Mouse (Mus musculus): ENCODE measurements around the gene Acsf2.

The Acsf2 gene

DNA sequence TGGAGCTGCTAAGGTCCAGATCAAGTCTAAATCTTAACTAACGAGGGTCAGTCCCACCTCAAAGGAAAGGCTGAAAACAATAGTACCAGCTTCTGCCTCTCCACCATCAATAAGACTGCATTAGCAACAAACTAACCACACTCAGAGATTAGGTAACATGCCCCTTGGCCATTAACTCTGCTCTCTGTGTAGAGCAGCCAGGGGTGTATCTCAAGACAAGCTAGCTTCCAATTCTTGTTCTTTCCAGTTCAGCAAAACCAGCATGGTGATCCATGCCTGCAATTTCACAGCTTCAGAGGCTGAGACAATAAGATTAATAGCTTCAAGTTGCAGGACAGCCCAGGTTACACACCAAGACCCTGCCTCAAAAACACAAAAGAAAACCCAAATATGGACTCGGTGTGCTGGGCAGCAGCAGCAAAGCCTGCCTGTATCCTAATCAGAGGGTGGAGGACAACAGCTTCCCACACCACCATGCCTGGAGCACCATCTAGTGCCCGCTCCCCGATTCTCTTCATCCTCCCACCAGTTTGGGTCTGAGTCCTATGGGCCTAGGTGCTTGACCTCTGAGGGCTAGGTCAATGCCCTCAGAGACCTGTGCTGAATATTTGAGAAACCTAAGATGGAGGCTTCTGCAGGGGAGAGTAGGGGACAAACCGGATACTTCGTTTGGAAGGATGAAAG is 3.1 kb downstream of the Acsf2 start:
- no peak for DNase-seq (ENCODE audit: low read depth)

DNA sequence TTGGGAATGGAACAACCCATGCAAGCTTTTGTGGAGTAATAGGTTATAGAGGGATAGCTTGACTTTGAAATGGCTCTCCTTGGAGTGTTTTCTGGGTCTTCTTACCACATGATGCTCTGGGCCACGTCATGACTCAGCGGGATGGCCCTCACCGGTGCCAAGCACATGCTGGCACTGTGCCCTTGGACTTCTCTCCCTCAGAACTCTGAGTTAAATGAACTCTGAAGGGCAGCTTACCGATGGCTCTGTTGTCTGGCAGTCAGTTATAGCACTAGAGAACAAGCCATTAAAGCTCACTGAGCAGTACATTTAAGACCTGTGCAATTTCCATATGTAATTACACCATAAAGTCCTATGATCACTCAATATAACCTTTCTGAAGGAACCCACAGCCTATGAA is 4.4 kb downstream of the Acsf2 start:
- peak; percentile 84 for DNase-seq (ENCODE audit: low read depth)

DNA sequence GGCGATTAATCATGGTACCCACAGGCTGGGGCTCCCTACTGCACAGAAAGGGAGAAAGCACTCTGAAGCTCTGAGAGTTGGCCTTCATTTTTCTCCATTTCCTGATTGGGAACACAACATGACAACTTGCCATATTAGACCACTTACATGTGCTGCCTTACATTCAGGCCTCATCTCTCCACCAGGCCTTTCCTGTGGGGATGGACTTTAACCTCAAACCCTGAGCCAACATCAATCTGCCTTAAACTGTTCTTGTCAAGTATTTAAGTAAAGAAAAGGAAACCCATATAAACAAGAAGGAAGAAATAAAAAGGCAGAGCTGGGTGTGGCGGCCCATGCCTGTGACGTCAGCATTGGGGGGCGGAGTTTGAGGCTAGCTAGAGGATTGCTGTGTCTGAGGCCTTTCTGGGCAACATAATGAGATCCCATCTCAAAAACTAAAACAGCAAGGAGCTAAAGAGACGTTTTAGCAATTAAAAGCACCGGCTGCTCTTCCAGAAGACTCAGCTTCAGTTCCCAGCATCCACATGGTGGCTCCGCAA is 5.3 kb downstream of the Acsf2 start:
- peak; percentile 36 for DNase-seq (ENCODE audit: low read depth)

DNA sequence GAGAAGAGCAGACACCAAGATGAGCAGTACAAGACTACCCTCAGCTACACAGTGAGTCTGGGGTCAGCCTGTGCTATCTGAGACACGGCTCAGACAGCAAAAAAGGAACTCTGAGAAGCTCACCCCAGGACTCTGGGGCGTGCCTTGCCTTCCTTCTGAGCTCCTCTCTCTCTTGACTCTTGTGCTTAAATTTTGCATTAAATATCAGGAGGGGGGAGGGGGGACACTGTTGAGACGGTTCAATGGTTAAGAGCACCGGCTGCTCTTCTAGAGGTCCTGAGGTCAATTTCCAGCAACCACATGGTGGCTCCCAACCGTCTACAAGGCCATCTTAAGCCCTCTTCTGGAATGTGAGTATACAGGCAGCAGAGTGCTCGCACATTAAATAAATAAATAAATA is 14.2 kb downstream of the Acsf2 start:
- DNase-seq (ENCODE audit: low read depth) = no peak

DNA sequence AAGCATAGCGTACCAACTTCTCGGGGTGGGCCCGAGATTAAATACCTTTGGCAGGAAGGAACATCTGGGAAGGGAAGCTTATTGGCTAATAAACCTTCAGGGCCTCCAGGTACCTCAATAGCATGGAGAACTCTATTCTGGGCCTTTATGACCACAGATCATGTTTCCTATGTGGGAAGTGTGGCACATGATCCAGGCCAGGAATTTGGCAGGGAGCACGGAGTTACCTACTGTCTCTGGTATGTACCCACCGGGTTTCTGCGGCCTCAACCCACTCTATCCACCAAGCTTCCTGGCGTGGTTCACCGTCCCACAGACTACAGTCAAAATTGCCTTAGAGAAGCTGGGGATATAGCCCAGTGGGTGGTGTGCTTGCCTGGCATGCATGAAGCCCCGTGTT is 16.6 kb downstream of the Acsf2 start:
- peak; percentile 45 for DNase-seq (ENCODE audit: low read depth)

DNA sequence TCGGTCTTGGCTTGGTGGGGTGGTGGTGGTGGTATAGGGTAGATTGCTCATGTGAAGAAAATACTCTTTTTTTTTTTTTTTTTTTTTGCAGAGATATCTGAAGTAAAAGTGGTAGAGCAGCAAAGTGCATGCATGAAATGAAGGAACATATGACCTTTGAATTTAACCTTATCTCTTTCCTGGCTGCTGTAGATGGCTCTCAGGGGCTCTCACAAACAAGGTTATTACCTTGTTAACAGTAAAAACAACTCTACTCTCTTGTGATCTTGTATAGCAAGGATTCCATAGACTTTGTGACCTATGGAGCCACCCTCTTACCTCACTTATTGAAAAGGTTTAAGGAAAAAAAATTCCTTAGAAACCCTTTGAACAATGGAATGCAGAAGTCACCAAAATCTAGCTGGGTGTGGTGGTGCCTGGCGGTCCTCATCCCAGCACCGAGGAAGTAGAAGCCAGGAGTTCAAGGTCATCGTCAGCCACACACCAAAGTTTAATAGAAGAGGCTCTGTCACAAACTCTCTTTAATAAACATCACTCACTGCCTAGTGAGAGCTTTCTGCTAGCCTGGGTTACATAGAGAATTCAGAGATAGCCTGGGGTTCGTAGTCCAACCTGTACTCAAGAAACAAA is 21.4 kb downstream of the Acsf2 start:
- DNase-seq (ENCODE audit: low read depth) = no peak

DNA sequence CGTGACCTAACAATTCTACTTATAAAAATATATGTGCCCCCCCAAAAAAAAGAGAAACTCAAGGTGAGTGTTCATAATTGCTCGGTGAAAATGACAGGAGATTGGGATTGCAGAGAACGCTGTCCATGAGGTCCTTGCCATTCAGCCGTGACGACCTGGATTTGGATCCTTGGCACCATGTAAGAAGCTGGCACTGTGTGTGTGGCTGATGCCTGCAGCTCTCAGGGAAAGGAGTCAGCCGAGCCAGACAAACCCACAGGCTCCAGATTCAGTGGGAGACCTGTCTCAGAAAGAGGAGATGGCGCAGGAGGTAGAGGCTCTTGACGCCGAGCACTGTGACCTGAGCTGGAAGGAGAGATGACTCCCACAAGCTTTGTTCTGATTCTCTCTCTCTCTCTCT is 25.3 kb downstream of the Acsf2 start:
- DNase-seq (ENCODE audit: low read depth) = no peak

DNA sequence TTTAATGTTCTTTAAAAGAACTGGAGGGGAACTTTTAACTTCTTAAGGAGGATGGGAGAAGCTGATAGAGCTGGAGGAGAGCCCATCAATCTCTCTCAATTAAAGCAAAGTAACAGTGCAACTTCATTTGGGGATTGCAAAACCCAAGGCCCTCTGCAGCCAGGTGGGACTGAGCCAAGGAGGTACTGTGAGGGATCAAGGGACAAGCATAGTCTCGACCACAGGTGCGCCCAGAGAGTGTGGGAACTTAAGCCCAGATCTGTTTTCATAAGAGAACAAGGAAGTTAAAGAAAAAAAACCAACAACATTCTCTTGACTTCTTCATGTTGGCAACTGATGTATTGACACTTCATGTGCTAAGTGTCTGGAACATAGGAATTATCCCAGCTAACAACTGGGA is 26.6 kb downstream of the Acsf2 start:
- DNase-seq (ENCODE audit: low read depth) = no peak

DNA sequence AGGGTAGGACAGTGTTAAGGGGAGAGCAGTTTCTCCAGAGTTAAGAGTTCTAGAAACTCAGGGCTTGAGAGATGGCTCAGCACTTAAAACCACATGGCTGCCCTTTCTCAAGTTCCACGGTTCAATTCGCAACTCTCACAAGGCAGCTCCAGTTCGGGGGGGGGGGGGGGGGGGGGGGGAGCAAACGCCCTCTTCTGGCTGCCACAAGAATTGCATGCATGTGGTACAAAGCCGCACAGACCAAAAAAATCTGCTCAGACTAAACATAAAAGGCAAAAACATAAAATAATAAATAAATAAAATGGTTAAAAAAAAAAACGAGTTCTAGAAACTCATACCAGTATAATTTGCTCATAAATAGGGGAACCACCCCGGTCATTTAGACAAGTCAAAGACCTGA is 27.1 kb downstream of the Acsf2 start:
- DNase-seq (ENCODE audit: low read depth) = peak; percentile 47

DNA sequence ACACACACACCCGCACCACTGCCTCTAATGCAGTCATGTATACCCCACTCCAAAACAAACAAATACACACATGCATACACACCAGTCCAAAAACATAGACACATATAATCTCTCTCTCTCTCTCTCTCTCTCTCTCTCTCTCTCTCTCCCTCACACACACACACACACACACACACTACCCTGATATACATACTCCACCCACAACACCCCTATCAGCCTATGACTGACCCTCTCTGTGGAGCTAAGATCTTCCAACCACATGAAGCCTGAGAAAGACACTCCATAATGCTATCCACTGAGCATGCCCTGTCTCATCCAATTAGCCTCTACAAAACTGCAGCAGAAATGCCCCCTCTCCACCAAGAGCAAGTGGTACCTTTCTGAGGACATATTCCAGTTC is 29.8 kb downstream of the Acsf2 start:
- no peak for DNase-seq (ENCODE audit: low read depth)

DNA sequence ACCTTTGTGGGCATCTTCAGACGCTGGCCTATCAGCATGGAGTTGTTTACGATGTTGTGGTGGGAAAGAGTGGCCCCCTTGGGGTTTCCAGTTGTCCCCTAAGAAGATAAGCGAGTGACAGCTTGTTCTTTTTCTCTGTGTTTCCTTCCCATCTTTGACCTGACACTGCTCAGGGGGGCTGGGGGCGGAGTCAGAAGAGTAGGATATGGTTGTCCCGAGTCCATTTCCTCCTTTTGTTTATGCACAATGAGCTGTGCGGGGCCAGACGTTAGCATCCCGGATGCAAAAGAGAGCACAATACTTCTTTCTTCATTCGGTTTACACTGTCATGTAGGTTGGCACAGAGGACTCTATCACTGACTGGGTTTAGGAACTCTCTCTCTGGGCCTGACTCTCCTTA is 31.1 kb downstream of the Acsf2 start:
- DNase-seq (ENCODE audit: low read depth) = no peak

DNA sequence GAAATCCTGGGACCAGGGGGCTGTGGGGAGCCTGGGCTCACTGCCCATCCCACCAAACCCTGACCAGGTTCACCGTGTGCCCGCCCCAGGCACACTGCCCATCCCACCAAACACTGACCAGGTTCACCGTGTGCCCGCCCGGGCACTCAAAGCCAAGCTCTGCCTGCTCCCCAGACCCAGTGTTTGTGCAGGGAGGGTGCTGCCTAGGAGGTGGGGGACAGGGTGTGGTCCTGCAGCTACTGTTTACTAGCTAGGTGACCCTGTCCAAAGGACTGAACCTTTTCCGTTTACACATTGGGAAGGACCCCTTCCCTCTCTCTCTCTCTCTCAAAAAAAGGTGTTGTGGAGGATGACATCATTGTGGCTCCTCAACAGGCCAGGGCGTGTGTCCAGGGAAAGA is 34.3 kb downstream of the Acsf2 start:
- no peak for DNase-seq (ENCODE audit: low read depth)

DNA sequence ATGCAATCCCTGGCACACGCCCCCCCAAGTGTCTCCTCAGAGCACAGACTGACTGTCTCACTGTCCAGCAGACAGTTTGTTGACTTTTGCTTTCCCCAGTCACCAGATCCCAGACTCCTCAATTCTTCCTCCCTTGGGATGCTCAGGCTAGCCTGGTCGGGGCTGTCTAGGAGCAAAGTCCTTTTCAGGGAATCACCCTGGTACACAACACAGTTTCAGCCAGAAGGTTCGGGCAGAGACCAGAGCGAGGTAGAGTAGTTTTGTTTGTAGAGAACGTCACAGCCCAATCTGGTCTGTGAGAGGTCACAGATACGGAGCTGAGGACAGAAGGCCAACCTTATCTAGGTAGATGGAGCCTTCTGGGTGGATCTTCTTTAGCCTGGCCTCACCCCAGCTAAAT is 35.1 kb downstream of the Acsf2 start:
- DNase-seq (ENCODE audit: low read depth) = no peak

DNA sequence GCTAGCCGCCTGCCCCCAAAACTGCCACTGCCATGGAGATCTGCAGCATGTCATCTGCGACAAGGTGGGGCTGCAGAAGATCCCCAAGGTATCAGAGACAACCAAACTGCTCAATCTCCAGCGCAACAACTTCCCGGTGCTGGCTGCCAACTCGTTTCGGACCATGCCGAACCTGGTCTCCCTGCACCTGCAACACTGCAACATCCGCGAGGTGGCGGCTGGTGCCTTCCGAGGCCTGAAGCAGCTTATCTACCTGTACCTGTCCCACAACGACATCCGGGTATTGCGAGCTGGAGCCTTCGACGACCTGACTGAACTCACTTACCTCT is 36.6 kb downstream of the Acsf2 start:
- no peak for DNase-seq (ENCODE audit: low read depth)

DNA sequence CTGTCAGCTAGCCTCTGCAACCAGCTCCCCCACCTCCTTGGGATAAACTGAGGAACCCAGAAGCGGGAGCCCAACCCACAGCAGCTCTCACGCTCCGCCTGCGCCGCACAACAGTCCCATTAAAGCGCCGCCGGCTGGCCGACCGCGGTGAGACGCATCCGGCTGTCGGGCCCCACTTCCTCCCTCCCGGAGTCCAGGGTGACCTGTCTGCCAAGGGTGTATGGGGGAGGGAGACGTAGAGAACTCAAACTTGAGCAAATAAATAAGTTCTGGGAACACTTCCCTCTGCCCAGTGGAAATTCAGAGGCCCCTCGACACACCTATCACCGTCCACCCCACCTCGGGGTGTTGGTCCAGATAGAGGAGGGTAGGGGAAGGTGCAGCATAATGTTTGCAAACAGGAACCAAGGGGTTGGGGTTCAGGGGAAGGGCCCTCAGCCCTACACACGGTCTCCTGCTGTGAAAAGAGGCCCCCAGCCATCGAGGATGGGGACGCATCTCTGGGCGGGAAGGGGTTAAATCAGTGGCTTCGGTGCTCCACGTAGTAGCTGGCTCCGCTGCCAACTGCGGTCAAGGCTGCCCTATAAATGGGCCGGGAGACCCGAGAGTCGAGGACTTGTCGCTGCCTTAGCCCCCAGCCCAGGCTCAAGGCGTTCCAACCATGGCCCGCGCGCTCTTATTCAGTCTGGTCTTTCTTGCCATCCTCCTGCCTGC is 37.1 kb downstream of the Acsf2 start, which contains the start of gene Chad:
Gene Chad, plus strand, starts transcription at position 611 of the 714 bp plus-strand sequence.
- no peak for DNase-seq (ENCODE audit: low read depth)

DNA sequence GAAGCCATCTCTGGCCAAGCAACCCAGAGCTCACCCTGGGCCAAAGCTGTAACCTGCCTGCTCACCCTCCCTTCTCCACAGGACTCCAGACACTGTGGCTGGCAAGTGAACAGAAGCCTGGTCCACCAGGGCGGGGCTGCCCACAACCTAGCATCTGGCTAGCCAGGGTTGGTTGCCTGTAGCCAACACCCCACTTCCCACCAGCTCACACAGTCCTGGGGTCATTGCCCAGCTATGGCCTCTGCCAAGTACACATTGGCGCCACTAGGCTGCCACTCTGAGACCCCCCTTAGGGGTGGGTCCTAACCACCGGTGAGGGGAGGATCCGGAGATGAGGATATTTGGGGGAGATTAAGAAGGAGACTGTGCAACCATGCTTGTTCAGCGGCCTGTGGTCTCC is 37.9 kb downstream of the Acsf2 start:
- DNase-seq (ENCODE audit: low read depth) = no peak

DNA sequence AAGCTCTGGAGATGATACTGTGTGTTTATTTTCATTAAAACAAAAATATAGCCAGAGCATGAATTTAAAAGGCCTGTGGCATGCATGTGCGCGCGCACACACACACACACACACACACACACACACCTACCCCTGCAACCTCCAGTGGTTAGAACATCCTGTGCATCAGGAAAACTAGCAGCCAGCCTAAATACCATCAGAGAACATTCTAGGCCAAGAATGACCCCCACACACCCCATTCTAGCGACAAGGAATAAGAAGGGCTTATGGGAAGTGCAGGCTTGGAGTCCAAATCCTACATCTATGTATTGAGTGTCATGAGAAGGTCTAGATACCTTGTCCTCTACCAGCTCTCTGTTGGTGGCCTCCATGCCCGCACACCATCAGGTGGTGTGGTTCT is 38.3 kb downstream of the Acsf2 start:
- no peak for DNase-seq (ENCODE audit: low read depth)

DNA sequence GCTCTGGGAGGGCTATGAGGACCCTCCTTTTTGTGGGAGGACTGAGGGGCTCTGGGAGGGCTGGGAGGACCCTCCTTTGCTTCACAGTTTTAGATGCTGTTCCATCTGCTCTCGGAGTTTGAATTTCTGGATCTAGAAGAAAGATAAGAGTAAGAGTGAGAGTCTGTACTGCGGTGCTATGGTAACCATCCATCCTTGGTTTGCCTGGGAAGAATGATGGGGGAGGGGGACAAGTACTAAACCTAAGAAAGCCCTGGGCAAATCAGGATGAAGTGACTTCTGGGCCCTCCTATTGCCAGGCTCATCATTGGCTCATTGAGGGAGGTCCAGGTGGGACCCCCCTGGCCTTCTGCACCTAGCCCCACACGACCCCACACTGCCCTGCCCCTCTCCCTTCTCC is 43.4 kb downstream of the Acsf2 start:
- DNase-seq (ENCODE audit: low read depth) = no peak

DNA sequence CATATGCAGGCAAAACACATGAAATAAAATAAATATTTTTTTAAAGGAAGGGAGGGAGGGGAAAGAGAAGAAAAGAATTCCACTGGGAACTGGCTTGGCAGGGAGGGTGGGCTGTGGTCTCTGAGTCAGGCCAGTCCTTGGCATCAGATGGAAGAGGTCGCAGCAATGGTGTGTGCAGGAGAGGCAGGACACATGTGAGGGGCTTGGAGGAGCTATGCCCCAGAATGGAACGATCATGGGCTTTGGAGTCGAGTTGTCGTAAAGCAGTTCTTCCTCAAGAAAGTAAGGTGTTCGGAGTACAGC is 51.3 kb downstream of the Acsf2 start:
- DNase-seq (ENCODE audit: low read depth) = peak; percentile 92

DNA sequence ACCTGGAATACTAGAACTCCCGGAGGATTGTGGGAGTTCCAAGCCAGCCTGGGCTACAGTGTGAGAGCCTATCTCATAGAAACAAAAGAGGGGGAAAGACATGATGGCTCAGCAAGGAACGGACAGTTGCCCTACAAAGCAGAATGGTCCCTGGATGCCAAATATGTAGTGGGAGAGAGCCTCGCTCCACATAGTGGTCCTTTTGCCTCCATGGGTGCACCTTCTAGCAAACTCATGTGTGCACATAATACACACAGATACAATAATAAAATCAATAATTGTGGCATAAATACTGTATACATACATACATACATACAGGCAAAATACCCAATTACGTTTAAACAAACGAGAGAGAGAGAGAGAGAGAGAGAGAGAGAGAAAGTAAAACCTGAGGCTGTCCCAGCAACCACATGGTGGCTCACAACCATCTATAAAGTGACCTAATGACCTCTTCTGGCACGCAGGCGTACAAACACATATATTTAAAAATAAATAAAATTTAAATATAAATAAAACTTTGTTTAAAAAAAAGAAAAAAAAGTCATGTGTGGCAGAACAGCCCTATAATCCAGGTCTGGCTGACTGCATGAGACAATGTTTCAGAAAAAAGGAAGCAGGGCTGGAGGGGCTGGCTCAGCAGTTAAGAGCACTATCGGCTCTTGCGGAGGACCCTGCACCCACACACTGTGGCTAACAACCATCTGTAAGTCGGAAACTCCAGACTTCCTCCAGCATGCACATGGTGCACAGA is 51.8 kb downstream of the Acsf2 start:
- DNase-seq (ENCODE audit: low read depth) = peak; percentile 56

DNA sequence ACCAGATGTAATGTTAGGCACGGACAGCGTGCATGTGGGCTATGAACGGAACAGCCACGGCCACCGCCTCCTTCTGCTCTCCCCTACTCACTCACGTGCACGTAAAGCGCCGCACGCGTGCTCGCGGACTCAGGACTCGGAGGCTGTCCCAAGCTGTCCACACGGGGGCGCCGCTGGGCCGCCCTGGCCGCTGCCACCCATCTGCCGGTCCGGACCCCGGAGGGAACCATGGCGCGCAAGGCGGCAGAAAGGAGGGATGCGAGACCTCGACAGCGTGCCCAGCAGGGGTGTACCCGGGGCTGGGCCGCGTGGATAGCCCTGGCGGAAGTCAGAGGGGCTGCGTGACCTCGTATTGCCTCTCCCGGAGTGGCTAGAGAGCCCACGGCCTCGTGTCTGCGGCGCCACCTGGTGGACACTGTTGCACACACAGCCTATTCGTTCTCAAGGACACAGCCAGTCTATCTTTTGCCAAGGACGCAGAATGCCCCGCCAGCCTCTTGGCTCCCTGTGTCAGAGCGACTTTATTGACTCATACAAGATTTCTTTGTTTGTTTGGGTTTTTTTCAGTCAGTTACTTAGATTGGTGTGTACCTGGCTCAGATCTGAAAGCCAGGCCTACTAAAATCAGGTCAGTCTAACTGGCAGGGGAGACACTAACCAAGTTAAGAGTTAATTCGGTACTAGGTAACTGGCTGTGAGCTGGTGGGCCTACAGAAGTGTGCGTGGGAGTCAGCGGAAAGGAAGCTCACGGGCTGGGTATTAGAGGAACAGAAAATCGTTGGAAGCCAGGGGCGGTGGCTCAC is 52.6 kb downstream of the Acsf2 start, which contains the start of gene Rsad1:
Gene Rsad1, minus strand, starts transcription at position 368 of the 803 bp plus-strand sequence.
- peak; percentile 97 for DNase-seq (ENCODE audit: low read depth)
